Mouse (Mus musculus) cerebral cortex, adult 2 months (tissue): ENCODE results near the gene Timmdc1.

ENCODE experiments used
- WGBS: fragments of 180-500 bp; shearing (Covaris S2); methylation state at CpG from one replicate; pipeline ENCODE4 v1.1.7; 2018; 5-methylcytosine and 5-hydroxymethylcytosine counted together

The Timmdc1 gene

DNA sequence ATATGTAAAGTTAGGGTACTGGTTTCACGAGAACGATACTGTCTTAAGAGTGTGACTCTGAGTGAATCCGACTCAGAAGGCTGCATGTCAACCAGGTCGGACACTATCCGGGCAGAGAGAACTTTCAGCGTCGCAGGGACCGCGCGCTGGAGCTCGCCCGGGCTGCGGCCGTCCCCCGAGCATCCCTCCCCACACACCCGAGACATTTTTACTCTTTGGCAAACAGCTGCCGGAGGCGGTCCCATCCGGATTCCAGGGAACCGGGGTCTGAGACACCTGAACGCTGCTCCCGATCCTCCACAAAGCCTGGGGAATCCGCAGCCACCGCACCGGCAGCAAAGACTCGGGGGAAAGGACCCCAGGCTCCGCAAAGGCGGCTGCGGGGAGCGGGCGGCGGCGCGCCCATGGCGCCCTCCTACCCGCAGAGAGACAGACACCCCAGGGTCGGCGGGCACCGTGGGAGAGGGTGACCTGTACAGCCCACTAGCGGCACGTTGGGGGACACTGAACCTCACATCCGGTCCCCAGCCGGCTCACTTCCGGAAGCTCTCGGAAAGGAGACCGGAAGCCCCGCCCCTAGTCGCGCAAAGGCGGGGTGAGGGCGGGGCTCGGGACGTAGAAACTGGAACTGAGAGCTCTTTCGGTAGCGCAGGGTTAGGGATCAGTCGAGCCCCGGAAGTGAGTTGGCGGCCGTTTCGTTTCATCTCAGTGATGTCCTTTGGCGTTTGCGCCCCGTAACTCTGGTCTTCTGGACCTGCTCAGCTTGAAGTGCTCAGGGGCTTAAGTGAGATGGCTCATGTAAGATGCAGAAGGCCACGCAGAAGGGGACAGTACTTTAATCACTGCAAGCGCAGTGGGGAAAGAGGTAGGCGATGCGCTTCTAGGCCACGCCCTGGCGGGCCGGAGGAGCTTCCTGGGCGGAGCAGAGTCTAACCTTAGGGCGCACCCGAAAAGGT is at the start of gene Timmdc1:
Gene Timmdc1, minus strand, starts transcription at position 535 of the 956 bp plus-strand sequence.
- WGBS, result under 1% methylated on average over 73 of the region's 73 CpGs

- 98% methylated on average over 3 of the region's 3 CpGs for WGBS
These were observed 49.0 kb upstream of the Timmdc1 start for GRCm38 (mm10) chr16:38571481-38571880.

DNA sequence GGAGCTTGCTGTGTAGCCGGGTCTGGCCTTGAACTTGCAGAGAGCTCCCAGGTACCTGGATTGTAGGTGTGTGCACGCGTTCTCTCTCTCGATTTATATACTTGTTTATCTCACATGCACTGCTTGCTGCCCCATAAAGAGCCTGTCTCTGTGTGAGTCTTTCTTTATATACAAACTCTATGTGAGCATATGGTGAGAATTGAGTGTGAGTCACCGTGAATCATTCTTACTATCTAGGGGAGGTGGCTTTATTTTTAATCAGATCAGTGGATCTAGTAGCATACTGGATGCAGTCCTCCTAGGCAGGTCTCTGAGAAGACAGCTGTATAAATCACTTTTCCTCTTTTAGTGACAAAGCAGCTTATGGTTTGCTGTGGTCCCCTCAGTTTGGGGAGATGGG is 45.7 kb upstream of the Timmdc1 start:
- 61% methylated on average over 5 of the region's 5 CpGs for WGBS

GRCm38 (mm10) chr16:38563516-38563915 is 41.1 kb upstream of the Timmdc1 start:
- whole genome bisulfite sequencing, result 27% methylated on average over 10 of the region's 10 CpGs

DNA sequence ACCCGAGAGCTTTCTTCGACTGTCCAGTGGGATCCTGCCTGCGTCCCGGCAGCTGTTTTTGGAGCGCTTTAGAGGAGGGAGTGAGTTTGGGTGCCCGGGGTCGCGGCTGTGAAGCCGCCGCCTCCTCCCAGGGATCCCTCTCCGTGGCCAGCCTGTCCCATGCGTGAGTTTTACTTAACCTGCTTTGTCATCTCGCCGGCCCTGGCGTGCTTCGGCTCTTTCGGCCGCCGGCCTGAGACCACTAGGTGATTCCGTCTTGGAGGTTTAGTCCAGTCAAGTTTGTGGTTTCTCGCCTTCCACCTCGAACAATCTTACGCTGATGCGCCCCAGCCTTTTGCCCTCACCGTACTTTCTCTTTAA is 40.5 kb upstream of the Timmdc1 start:
- WGBS, result under 1% methylated on average over 25 of the region's 25 CpGs

DNA sequence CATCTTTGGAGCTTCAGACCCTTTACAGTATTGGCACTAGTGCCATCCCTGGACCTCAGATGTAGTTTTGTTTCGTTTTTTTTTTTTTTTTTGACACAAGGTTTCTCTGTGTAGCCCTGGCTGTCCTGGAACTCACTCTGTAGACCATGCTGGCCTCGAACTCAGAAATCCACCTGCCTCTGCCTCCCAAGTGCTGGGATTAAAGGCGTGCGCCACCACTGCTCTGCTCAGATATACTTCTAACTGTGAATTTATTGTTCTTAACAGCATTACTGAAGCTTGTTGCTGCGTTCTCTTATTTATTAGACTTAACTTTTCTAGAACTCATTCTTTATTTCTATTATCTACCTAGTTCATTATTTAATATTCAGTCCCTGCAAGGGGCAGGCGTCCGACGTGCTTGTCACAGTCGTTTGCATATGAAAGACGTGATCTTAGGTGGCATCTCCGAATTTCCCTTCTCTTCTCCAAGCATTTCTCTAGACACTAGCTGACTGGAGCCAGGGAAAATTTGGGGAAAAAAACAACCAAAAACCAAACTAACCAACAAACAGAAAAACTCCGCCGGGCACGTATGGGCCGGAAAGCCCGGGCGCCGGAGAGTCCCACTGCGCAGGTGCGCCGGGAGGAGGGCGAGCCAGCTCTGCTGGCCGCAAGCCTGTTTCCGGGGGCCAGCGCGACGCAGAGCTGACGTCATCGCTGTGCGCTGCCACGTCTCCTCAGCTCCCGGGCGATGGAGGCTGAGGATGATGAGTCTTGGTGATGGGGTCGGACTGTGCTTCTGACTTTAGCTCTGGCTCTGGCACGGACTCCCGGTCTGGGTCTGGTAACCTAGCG is 39.9 kb upstream of the Timmdc1 start:
- WGBS, result 6% methylated on average over 37 of the region's 37 CpGs

GRCm38 (mm10) chr16:38558221-38558748 is 35.8 kb upstream of the Timmdc1 start, which contains the start of gene Tmem39a:
Gene Tmem39a (plus strand): TSS chr16:38558698.
- 81% methylated on average over 3 of the region's 3 CpGs for WGBS

DNA sequence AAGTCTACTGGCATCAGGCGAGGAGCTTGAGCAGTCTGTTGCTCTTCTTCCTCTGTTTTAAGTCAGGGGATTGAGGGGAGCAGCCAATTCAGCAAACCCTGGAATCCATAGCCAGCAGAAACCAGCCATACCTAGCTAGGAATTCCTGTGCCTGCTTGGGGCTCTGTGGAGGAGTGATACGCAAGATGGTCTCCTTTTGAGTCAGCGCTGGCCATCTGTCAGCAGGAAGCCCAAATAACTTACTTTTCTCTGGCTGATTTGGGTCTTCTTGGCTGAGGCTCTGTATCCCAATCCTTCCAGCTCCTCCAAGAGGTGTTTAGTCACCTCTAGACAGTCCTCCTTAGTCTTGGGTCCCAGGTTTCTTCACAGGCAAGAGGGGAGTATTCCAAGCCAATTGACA is 33.5 kb upstream of the Timmdc1 start:
- 66% methylated on average over 3 of the region's 3 CpGs for WGBS

DNA sequence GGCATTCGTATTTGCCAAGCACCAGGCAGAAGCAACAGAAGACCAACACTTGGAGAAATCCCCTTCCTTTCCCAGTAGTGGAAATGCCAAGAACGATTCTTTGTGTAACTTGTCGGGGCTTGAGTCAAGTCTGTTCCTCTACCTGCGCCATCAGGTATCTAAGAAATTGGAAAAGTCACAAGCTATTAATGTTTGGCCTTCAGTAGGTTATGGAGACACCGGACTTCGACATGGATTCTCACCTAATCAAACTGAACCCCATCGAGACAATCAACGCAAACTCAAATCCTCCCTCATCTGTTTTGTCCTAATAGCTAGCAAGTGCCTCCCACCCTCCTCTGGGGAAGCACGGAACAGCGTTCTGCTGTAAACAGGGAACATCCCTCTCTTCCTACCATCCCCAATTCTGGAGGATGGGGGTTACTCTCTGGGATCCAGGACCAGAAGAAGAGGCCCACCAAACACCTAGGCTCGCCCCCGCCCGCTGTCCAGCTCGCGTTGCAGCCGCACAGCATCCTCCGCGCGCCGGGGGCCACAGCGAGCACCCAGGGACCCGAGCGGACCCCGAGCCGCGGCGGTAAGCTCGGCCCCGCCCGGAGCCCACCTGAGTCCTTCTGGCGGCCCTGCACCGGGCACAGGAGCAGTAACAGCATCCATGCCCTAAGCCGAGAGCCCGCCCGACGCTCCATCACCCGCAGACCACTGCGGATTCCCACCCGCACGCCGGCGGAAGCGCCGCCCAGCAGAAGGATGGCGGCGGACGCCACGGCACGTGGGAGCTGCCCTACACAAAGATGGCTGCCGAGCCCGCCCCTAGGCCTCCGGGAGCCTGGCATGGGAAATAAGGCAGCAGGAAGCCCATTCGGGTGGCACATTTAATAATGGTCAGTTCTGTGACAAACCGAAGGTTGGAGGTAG is 27.3 kb upstream of the Timmdc1 start, which contains the start of gene Poglut1:
Gene Poglut1, minus strand, starts transcription at position 780 of the 918 bp plus-strand sequence.
- under 1% methylated on average over 54 of the region's 54 CpGs for WGBS

DNA sequence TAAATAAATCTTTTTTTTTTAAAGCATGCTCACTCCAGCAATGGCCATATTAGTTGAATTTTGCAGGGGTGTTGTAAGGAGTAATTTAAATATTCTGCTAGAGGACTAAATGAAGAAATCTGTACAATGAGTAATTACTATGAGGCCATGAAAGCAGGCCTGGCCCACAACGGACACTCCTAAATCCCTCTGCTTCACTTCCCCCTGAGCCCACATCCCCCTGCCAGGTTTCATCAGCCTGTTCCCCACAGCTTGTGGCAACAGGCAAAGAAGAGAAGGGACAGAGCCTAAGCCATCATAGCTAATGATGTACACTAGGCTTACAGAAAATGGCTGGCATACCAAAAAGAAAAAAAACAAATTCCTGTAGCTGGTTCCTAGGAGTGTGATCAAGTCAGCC is 25.5 kb upstream of the Timmdc1 start:
- 87% methylated on average over 1 of the region's 1 CpGs for WGBS

GRCm38 (mm10) chr16:38538716-38539380 is 16.4 kb upstream of the Timmdc1 start:
- WGBS, result 79% methylated on average over 13 of the region's 13 CpGs

GRCm38 (mm10) chr16:38536544-38537146 is 14.2 kb upstream of the Timmdc1 start:
- WGBS, result 27% methylated on average over 8 of the region's 8 CpGs

DNA sequence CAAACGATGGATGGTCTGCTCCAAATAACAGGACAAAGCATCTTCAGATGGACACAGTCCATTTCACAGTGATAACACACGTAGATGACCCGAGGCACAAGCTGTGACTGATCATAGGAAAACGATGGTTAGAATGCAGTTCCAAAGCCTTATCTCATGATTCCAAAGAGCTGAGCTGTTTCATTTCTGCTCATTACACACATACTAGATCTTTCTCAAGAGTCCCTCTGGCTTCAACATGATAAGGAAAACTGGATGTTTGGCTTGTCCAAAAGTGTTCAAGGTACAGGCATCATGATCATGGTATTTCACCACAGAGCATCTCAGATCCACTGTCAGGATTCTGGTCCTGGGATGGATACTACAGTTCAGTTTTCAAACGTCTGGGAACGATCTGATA is 3.8 kb upstream of the Timmdc1 start:
- WGBS, result 84% methylated on average over 6 of the region's 6 CpGs

- whole genome bisulfite sequencing, result 29% methylated on average over 8 of the region's 8 CpGs
These were observed 1.1 kb downstream of the Timmdc1 start for GRCm38 (mm10) chr16:38521211-38521987.

DNA sequence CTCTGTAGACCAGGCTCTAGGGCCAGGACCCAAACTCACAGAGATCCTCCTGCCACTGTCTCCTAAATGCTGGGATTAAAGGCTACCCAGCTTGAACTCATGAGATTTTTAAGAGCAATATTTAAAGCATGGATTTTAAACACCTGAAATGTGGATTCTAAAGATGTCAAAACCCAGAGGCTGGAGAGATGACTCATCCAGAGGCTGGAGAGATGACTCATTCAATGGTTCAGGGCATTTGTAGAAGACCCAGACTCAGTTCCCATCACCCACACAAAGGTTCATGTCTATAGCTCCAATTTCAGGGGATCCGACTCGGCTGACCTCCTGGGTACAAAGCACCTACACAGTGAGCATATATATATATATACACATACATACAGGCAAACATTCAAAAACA is 3.3 kb downstream of the Timmdc1 start:
- 100% methylated on average over 2 of the region's 2 CpGs for WGBS

DNA sequence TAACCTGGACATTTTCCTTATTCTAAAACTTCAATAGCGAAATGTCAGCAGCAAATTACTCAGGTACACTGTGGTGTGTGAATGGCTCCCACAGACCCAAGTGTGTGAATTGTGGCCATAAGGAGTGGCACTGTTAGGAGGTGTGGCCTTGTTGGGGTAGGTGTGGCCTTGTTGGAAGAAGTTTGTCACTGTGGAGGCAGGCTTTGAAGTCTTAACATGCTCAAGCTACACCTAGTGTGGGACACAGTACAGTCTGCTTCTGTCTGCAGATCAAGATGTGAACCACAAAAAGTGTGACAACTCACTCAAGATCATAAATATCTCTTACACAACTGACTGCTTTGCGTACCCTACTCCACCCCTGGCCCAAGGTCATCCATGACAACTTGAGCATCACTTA is 11.6 kb downstream of the Timmdc1 start:
- 96% methylated on average over 2 of the region's 2 CpGs for WGBS

DNA sequence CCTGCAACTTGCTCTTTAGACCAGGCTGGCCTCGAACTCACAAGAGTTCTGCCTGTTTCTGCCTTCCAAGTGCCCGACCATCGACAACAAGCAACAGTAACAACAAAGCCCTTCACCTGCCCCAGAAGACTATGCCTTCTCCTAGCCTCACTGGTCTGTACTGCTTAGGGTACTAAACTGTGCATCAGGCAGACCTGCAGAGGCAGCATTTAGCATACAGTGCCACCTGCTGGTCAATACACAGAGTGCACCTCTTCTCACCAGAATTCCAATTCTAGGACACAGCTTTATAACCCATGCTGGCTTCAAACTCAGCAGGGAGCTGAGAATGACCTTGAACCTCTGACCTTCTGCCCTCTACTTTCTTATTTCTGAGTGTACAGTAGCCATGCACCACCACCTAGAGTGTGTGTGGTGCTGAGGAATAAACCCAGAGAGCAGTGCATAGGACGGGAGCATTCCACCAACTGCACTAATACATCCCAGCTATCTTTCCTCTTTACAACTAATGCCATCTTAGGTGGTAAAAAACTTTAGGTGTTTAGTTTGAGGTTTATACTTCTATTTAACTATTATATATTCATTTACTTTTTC is 16.3 kb downstream of the Timmdc1 start:
- WGBS, result 75% methylated on average over 4 of the region's 4 CpGs

GRCm38 (mm10) chr16:38503528-38503927 is 18.9 kb downstream of the Timmdc1 start:
- WGBS, result 66% methylated on average over 4 of the region's 4 CpGs

DNA sequence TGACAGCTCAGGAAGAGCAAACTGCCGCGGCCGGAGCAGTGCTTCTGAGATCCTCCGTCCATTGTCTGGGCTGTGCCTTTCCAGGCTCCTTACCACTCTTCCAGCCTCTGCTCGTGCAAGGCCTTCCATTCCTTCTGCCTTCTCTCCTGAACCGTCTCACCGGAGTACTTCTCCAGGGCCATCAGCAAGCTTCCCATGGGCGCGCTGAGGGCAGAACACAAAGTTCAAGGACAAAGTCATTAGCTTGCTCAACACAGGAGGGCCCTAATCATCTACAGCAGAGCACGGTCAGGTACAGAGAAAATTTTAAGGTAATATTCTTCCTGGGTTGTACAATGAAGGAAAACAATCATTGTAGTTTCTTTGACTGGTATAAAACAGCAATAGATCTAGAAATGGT is 20.0 kb downstream of the Timmdc1 start:
- WGBS, result 93% methylated on average over 10 of the region's 10 CpGs
